Mouse (Mus musculus) adrenal gland, postnatal 14 days (tissue): ENCODE data around the gene G0s2. TPM values are rescaled to one million over a fixed set of nuclear protein-coding genes. Genes with fewer than 3 reads are reported as not detected.

Source experiments
- DNase-seq: peaks from one replicate; pipeline ENCODE4 v3.0.0; 2021; ENCODE audit warnings: mixed read lengths
- long read RNA-seq, 2 experiments: library from polyadenylated mRNA; stranded (forward); transcript quantifications; one replicate each; pipeline ENCODE4 v2.0.0; 2021
- total RNA-seq: library from RNA; stranded (reverse); gene quantifications from 2 replicates; pipeline ENCODE4 v1.2.3, GENCODE M21; 2021

Gene G0s2
- total RNA-seq: 163 and 182 TPM in 2 replicates
- long read RNA-seq, experiment 1, transcript G0s2-201 (2 exons, 871 nt): major isoform, 145 of 148 reads
- long read RNA-seq, experiment 1, partial matches to known transcripts: 3 of 148 reads
- long read RNA-seq, experiment 1, other reads (novel, unspliced or antisense): 0 of 148 reads
- long read RNA-seq, experiment 2, transcript G0s2-201 (2 exons, 871 nt): major isoform, 198 of 210 reads
- long read RNA-seq, experiment 2, partial matches to known transcripts: 10 of 210 reads
- long read RNA-seq, experiment 2, other reads (novel, unspliced or antisense): 2 of 210 reads

DNA sequence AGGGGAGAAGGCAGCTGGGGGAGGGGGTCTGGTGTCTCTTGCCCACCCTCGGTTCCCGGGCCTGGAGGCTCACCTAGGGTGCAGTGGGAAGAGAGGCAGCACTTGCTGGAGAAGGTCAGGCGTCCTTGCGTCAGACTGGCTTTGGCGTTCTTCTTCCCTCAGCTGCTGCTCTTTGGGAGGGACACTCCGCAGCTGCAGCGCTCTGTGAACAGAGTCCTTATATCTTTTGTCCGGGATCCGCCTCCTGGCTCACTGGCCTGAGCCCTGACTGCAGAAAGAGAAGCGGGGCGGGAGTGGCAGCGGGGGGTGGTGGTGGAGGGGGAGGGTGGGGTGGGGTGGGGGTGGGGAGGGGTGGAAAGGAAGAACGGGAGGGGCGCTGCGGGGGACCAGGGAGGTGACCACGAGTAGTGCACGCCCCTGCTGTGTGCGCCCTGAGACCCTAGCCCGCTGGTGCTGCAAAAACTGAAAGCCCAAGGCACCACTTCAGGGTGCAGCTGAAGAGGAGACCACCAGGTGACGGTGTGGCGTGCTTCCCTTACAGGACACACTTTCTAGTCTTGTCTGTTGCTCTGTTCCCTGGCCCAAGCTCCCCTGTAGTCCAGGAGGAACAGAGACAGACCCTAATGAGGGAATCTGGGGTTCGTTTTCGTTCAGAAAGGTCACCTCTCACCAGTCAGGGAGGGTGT lies at the start of gene G0s2:
Gene G0s2, minus strand, starts transcription at position 302 of the 686 bp plus-strand sequence.
- peak; percentile 90 for DNase-seq

DNA sequence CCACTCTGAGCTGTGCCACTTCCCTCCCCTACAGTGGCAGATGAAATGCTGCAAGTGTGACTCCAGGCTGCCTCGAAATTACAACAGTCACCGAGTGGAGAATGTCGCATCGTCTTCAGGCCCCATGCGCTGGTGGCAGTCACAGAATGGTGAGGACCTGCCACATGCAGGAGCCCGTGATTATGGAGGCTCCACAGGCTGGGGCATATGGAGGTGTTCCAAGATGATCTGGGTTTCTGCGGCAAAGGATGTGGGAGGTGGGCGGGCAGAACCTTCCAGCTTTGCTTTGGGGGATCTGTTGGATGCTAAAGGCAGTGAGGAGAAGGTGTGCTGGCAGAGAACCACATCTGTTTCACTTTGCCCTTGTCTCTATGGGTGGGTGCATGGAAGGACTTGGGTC lies 47.4 kb upstream of the G0s2 start:
- no peak for DNase-seq

DNA sequence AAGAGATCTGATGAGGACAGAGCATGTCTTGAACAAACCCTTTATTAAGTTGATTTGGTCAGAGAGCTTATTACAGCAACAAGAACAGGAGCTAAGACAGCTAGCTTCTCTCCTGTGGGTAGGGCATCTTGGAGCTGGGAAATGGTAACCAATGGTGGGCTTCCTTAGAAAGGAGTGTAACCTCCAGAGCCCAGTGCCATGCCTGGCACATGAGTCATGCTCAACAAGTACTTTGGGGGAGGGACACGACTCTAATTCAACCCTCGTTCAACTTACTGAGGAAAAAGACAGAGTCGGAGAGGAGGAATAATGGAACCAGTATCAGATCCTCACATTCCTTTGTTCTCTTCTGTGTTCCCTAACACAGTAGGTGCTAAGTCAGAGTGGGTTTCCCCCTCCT lies 46.7 kb upstream of the G0s2 start:
- no peak for DNase-seq

DNA sequence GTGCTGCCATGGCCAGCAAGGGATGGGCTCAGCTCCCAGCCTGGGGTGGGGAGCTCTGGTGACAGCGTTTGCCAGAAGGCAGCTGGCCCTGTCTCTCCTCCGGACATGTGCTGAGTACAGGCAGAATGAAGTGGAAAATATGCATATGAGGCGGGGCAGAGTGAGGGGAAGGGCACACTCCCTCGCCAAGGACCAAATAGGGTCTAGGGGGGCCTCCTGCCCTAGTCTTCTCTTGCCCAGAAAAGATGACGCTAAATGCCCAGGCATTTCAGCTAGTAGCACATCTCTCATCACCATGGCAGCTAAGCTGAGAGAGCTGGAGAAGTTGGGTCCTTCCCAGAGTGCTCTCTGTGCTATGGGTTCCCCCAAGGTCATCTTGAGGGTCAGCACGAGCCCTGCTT lies 44.1 kb upstream of the G0s2 start:
- DNase-seq: peak; percentile 67

DNA sequence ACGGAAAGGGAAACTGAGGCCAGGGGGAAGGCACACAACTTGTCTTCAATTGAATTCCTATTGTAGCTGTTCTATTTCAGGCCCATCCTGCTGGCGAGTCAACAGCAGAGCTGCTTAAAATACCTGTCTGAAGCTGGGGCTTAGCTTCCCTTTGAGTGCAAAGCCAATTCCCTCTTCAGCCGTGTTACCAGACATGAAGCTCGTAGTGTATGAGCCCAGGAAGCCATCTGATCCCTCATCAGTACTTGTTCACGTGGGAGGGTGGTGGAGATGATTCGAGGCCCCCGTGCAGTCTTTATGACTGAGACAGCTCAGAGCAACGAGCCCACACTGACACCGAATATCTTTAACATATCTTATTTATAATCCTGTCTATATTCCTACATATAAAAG lies 43.3 kb upstream of the G0s2 start:
- DNase-seq: no peak

DNA sequence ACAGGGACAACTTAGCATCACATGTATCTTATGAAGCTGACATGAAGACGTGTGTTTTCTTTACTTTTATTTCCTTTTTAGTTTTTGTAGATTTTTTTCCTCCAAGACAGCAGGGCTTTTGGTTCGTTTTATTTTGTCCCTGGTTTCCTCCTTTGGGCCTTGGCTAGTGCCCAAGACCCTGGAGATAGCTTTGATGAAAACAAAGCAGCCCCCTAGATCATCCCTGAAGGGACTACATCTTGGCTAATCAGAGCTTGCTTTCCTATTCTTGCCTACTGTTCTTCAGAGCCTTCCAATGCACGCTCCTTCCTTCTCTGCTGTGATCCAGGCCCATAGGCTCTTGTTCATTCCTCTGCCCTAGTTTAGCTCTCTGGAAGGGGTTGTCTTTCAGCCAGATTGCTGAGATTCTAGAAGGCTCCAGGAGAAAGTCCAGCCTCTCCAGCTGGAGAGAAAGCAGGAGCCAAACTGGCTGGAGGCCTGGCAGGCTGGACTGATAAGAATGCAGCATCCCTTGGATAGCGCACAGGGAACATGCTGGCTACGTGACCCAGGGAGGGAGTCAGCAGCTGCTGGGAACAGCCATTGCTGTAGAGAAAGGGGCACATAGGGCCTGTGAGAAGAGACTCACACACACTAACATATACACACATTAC lies 42.8 kb upstream of the G0s2 start:
- DNase-seq: peak; percentile 82

DNA sequence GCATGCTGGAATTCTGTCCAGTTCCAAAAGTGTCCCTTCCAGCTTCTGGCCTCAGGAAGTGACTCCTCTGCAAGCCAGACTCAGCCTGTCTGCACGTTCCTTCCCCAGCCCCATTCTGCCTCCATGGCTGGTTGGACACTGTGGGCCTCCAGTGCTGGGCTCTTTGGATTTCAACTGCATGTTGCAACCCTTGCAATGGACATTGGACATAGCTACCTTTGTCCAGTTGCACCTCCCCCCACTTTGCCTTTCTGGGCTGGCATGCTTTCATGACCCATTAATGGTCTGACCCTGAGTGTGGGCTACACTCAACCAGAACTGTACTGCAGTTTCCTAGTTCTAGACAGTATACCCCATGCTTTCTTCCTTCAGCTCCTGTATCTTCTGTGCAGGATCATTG lies 38.6 kb upstream of the G0s2 start:
- DNase-seq: peak; percentile 57

DNA sequence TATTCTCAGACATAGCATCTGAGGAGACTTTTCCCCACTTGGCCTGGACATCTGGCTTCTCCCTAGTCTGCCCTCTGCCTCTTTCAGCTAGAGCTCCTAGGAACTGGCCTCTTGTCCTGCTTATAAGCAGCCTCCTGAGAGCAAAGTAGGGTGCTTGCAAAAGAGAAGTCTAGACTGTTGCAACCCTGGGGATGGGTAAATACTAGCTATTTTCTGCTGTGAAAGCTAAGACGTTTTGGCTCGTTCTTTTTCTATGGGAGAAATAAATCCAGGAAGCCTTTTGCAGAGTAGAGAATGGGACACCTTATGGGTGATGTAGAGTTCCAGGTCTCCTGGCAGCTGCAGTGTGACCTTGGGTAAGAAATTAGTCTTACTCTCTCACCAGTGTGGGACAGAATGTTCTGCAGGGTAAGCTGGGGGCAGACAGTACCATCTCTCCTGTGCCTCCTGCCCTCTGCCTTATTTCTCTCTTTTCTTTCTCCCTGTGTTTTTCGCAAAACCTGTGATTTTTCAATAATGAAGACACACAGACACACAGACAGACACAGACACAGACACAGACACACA lies 37.6 kb upstream of the G0s2 start:
- peak; percentile 53 for DNase-seq

DNA sequence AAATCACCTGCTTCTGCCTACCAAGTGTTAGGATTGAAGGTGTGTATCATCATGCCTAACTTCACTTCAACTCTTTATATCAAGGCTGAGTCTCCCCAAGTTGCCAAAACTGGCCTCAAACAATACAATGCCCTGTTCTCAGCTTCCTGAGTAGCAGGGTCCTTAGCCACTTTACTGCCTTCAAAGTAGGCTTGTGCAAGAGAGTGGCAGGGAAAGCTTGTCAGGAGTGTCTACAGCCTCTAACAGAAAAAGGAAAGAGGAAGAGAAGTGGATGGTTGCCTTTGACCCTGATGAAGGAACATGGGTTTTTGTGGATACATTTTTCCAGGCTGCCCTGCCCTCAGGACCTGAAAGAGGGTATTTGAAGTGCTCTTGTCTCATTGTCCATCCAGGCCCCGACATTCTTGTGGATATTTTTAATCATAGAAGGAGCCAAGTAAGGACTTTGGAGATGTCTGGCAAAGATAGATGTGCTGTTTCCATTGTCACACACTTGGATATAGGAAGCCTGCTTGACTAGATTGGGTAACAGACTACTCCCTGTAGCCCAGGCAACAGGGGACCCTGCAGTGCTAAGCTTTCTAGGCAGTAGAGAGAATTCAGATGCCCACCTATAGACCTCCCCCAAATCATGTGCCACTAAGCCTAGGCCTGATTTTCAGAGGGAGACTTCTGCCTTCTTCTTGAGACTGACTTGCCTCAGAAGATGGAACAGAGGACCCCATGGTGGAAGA lies 36.9 kb upstream of the G0s2 start:
- no peak for DNase-seq

DNA sequence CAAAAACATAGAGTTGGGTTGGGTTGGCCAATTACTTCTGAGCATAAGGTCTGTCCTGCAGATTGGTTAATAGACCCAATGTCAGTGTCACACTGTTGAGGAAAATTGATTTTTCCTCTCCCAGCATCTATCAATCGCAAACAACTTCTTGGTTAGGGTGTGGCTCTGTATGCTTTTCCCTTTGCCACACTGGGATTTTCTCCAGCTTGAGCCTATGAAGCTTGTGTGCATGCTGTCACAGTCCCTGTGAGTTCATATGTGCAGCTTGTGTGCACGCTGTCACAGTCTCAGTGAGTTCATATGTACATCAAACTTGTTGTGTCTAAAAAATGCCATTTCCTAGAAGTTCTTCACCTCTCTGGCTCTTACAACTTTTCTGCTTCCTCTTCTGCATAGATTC lies 33.8 kb upstream of the G0s2 start:
- no peak for DNase-seq

DNA sequence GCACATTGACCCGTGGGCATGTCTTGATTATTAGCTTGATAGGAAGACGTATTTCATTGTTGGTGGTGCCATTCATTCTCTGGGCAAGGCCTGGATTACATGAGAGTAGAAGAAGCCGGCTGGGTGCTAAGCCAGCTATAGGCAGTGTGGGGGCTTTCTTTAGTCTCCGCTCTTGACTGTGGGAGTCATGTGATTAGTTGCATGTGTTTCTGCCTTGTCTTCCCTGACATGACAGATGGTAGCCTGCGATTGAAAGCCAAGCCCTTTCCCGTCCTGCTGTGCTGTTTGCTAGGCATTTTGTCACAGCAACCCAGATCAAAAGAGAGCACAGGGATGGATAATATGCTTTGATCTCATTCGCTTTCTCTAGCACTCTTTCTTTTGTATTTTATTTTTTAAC lies 32.4 kb upstream of the G0s2 start:
- no peak for DNase-seq

DNA sequence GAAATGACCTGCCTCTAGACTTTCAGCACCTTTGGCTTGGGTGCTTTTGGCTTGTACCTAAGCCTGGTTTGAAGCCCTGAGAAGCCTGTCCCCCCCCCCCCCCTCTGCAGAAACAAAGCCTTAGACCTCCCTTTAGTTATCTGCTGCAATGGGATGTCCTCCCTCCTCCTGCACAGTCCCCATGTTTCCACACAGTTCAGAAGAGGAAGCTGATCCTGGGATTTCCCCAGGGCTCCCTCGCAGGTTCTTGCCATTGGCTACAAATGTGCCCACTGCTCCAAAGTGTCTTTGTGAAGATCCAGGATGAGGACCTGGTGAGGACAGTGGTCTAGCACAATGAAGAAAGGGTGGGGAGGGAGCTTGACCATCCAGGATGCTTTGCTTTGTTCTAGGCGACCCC lies 30.1 kb upstream of the G0s2 start:
- DNase-seq: no peak

DNA sequence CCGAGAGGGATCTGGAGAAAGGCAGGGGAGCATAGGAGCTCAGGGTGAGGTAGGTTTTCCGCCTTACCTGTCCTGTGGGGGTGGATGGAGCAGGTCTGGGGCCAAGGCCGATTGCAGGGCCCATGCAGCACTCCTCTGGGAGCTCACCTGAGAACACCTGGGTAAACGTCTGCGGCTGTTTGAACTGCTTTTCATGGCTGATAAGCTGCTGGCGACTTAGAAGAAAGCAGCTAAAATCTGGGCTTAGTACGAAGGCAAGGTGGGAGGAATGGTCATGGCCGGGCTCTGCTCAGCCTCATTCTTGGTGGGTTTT lies 29.0 kb upstream of the G0s2 start:
- DNase-seq: no peak

DNA sequence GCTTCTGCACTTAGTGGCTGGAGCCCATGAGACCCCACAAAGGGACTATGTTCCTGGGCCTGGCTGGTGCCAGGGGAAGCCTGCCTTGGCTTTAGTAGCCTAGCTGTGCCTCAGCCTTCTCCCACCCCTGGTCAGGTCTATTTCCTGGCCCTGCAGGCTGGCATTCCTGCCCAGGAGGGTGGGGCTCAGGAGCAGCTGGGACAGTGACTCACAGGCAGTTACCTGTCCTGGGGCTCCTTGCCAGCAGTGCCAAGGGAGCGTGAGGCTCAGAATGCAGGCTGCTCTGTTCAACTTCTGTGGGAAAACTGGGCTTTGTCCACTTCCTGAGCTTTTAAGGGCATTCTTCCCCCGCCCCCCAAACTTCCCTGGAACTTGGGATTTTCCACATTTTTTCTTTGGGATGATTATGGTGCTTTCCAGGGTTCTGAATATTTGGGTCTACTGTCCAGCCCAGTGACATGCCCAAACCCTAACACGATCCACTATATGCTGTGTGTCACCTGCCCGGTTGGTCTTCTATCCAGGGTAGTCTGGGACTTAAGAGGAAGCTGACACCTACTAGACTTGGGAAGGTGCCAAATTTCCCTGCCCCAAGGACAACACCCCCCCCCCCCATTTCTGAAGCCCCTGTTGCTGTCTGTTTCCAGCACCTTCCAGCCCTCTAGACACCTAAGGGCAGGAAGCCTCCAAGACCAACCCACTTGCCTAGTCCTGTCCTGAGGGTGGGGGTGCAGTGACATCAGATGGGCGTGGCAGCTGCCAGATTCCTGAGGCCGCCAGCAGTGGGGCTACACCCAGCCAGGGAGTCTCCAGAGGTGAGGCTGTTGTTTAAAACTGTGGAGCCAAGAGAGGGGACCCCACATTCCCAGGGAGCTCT lies 28.4 kb upstream of the G0s2 start:
- no peak for DNase-seq

DNA sequence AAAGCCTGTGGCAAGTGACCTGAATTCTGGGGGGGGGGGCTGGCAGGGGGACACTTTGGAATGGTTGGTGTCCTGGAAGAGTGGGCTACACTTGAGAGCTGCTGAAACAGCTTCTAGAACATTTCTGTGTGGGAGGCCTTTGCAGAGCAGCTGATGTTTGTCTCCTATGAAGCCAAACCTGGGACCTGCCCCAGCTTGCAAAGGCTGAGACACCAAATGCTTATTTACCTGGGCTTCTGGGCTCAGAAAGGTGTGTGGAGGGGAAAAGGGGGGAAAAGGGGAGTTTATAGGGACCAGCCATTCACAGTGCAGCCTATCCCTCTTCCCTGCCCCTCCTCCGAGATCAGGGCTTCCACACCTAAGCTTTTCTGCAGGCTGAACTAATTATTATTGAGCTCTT lies 27.0 kb upstream of the G0s2 start:
- DNase-seq: no peak

DNA sequence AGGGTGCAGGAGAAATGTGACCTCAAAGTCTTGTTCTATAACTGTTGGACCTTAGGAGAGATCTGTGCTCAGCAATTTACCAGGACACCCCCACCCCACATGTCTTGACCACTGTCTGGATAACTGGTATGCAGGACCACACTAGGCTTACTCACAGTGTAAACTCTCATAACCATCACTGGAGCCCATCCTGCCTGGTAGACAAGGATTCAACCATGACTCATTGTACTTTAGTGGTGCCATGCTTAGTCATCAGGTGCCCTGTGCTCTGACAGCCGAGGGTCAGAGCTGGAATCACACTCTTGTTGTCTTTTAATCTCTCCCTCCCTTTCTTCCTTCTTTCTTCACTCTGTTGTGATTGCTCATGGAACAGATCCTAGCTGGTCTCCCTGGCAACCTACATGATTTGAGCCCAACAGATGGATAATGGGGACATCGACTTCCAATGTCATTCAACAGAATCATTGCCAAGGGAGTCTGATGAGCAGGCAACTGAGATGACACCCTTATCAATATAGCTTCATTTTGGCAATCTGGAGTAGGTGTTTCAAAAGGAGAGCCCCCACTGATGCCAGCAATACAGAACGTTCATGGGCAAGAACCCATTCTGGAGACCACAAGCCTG lies 25.2 kb upstream of the G0s2 start:
- DNase-seq: peak; percentile 35

DNA sequence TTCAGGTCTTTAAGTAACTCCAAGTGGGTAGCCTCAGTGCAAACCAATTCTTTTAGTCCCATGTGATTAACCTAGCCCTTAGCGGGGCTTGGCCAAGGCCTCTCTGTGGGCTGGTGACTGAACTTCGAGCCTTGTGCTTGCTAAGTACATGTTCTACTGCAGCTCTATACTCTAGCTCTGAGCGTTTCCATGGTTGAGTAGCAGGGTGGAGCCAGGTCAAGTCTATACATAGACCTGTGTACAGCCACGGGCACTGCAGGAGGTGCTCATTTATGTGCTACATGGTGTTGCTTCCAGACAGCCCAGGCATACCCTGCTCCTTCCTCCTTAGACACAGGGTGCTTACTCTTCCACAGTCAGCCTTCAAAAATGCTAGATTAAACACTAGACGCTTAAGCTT lies 22.9 kb upstream of the G0s2 start:
- DNase-seq: no peak

DNA sequence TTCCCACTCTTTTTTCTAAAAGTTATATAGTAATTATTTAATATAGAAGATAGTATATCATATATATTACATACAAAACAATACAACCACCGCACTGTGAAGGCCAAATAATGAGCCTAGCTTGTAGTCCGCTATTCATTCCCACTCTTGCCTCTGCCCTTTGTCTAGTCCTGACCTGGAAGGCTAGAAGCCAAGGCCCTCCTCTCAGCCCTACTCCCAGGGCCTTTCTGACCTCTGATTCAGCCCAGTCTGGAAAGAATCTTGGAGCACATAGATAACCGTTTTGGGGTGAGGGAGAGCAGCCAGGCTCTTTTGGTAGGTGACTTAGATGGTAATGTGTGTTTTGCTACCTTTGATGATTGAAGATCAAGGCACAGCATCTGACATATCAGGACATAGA lies 20.9 kb upstream of the G0s2 start:
- DNase-seq: peak; percentile 42

DNA sequence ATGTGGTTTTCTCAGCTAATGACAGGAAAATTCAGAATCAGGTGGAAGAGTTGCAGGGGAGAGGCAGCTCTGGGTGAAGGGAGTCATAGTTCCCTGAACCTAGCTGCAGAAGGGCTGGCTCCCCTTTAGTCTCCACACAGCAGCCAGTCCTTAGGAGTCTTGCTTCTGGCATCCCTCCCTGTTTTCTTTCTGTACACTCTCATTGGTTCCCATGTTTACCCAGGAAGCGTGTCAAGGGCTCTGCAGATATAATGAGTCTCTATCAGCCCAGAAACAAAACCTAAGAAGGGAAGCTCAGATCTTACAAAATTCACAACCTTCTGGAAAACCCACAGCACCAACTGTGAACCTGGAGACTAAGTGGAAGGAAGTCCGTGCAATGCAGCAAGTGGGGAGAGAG lies 20.0 kb upstream of the G0s2 start:
- DNase-seq: no peak

DNA sequence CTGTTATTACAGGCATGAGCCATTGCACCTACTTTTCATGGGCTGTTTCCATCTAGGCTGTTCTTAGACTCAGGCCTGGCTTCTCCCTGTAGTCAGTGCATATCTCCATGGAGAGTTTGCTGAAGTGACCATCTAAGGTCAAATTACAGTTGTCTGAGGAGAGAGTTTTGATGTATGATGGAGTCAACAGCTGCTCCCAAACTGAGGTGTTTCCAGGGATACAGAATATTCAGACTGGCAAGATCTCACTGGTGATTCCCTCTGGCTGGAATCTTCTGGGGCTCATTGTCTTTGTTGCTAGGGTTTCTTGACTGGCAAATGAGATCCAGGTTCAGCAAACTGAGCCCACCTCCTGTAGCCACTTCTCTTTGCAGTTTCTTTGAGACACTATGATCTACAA lies 17.7 kb upstream of the G0s2 start:
- no peak for DNase-seq

DNA sequence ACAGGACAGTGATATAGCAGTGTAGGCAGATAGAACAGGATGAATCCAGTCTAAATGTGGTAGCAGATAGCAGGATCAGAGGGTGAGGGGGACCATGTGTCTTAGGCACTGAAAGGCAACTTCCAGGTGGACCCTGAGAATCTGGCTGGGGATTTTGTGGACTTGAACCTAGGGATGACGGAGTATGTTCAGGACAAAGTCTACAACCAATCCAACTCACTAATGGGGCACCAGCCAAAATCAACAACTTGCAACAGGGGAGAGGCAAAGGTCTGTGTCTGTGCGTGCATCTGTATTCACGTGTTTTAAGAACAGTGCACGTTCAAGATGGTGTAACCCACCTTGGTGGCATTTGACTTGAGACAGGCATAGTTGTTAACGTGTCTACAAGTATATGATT lies 16.9 kb upstream of the G0s2 start:
- no peak for DNase-seq
